Mouse (Mus musculus) right cerebral cortex, postnatal 25 days (tissue): ENCODE measurements at regions not wholly inside any gene's neighbourhood (a gene's known extent, or its start where the extent isn't known, plus 50 kb on each side); places are given as distances from the start of the nearest gene placed in this dataset.

Experiments used
- DNase-seq: peaks from one replicate; pipeline ENCODE4 v3.0.0; 2022

GRCm38 (mm10) chr7:69326311-69326710 lies 577.3 kb upstream of the Arrdc4 start:
- no peak for DNase-seq

DNA sequence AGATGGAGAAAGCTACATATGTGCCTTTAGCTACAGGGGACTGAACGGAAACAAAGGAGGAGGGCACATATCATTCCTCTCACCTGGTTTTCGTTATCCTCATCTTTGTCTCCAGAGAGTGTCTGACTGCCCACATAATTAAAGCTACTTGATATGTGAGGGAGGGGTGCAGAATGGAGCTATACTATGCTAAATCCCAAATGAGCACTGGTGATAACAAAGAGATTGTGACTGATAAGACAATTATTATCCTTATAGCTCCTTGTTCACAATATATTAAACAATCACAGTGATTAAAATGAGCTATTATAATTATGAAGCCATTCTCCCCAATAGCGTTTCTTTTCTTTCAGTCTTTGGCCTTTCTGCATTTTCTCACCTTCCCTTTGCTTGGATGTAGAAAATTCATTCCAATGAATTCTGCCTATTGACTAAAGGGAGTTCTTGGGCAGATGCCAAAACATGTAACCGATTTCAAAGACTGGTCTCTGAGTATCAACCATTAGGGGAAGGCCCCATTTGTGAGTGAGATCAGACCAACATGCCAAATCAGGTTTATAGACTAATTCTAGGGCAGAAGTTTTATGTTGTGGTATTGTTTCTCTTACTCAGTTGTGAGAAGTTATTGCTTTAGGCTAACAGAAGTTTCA lies 528.1 kb upstream of the Arrdc4 start:
- no peak for DNase-seq

GRCm38 (mm10) chr7:69276376-69277055 lies 527.5 kb upstream of the Arrdc4 start:
- no peak for DNase-seq

- no peak for DNase-seq
These were observed 524.6 kb upstream of the Arrdc4 start for GRCm38 (mm10) chr7:69273670-69274069.

- DNase-seq: no peak
These were observed 495.5 kb upstream of the Arrdc4 start for GRCm38 (mm10) chr7:69244519-69244918.

DNA sequence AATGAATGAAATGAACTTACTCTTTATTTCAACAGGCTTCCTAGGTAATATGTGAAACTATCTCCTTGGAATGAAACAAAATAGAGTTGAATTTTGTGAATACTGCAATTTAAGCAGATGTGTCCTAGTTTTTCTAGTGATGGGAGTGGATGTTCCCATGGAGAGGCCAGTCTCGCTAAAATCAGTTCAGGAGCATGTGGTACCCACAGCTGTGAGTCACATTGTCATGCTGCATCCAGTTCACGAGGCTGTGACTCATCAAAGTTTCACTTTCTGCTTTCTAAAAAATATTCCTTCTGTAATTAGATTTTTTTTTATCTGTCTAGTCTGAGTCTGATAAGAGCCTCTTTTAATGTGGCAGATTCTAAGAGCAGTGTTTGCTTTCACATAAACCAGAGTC lies 484.3 kb upstream of the Arrdc4 start:
- DNase-seq: peak; percentile 68

DNA sequence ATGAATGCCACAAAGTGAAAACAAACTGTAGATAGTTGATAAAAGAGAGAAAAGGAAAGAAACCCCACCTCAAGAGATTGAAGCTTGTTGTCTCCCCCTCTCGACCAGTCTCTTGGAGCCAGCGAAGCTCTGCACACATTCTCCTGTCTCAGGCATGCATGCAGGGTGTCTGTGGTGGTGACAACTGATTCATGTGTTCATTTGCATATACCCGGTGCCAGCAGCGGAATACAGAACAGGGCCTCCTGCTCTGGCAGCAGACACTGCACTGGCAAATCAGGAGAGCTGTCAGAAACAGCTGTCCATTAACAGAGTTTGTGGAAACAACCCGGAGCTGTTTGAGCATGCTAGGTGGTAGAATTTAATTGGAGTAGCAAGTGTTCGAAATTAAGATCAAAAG lies 468.8 kb upstream of the Arrdc4 start:
- peak; percentile 8 for DNase-seq
